Mouse (Mus musculus) adrenal gland (tissue): ENCODE results near the gene Mtus2.

Experiments
- intact Hi-C: fragments of 180-260 bp; cut with DNase I; formaldehyde crosslinking; loops from one replicate; pipeline ENCODE4 v1.15.1; 2025

Mtus2 gene

GRCm38 (mm10) chr5:148026401-148027349 is 69.6 kb downstream of the Mtus2 start:
- intact Hi-C loops = no loop called here

GRCm38 (mm10) chr5:148027985-148028384 is 70.9 kb downstream of the Mtus2 start:
- intact Hi-C loops = no loop called here

- intact Hi-C loops = no loop called here
Measured at GRCm38 (mm10) chr5:148041661-148042060, 84.5 kb downstream of the Mtus2 start.

- intact Hi-C loops = no loop called here
Measured at GRCm38 (mm10) chr5:148048200-148048599, 91.1 kb downstream of the Mtus2 start.

- intact Hi-C loops = no loop called here
Measured at GRCm38 (mm10) chr5:148049304-148049703, 92.2 kb downstream of the Mtus2 start.

GRCm38 (mm10) chr5:148052846-148053608 is 95.9 kb downstream of the Mtus2 start:
- intact Hi-C loops = no loop called here

- intact Hi-C loops = no loop called here
Measured at GRCm38 (mm10) chr5:148053609-148053990, 96.5 kb downstream of the Mtus2 start.

- intact Hi-C loops = no loop called here
Measured at GRCm38 (mm10) chr5:148056831-148057230, 99.7 kb downstream of the Mtus2 start.

- intact Hi-C loops = no loop called here
Measured at GRCm38 (mm10) chr5:148057433-148057832, 100.3 kb downstream of the Mtus2 start.

- intact Hi-C loops = no loop called here
Measured at GRCm38 (mm10) chr5:148059339-148059738, 102.2 kb downstream of the Mtus2 start.

- intact Hi-C loops = no loop called here
Measured at GRCm38 (mm10) chr5:148061869-148062268, 104.7 kb downstream of the Mtus2 start.

GRCm38 (mm10) chr5:148063745-148064144 is 106.6 kb downstream of the Mtus2 start:
- intact Hi-C loops = no loop called here

GRCm38 (mm10) chr5:148065251-148065650 is 108.1 kb downstream of the Mtus2 start:
- intact Hi-C loops = no loop called here

- intact Hi-C loops = no loop called here
Measured at GRCm38 (mm10) chr5:148069909-148070308, 112.8 kb downstream of the Mtus2 start.

- intact Hi-C loops = no loop called here
Measured at GRCm38 (mm10) chr5:148071800-148072199, 114.7 kb downstream of the Mtus2 start.

- intact Hi-C loops = no loop called here
Measured at GRCm38 (mm10) chr5:148073461-148073860, 116.3 kb downstream of the Mtus2 start.

GRCm38 (mm10) chr5:148079732-148080131 is 122.6 kb downstream of the Mtus2 start:
- intact Hi-C loops = no loop called here

GRCm38 (mm10) chr5:148083541-148083940 is 126.4 kb downstream of the Mtus2 start:
- intact Hi-C loops = no loop called here

- intact Hi-C loops = no loop called here
Measured at GRCm38 (mm10) chr5:148084766-148085165, 127.6 kb downstream of the Mtus2 start.

- intact Hi-C loops = no loop called here
Measured at GRCm38 (mm10) chr5:148087796-148088195, 130.7 kb downstream of the Mtus2 start.

- intact Hi-C loops = no loop called here
Measured at GRCm38 (mm10) chr5:148090191-148090821, 133.2 kb downstream of the Mtus2 start.

GRCm38 (mm10) chr5:148094640-148095039 is 137.5 kb downstream of the Mtus2 start:
- intact Hi-C loops = no loop called here
